Mouse (Mus musculus): ENCODE data around the gene Lcat. TPM values are rescaled to one million over a fixed set of nuclear protein-coding genes. Genes with fewer than 3 reads are reported as not detected.

Lcat gene
- polyA plus RNA-seq, 1 experiment: 2.7 TPM

DNA sequence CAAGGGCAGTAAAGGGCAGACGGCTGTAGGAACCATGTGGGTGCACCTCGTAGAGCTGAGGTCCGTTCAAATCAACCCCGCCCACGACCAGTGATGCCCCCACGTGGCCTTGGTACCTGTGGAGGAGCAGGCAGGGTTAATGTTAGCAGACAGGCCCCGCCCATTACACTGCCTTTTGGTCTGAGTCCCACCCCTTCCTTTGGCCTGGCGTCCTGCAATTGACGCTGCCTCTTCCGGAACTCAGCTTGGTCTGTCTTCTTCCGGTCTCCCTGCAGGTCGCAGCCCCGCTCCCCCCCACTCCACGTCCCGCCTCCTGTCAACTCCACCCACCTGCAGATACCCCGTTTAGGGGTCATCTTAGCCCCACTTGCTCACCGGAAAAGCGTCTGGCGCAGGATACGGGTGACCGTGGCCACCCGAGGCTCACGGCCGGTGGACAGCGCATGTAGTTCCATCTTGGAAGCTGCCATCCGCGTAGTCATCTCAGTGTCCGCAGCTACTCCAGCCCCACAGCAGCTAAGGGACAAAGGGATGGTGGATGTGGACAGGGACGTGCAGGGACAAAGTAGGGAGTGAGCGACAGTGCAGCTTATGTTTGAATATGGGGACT is 6.2 kb downstream of the Lcat start:
- Histone ChIP-seq H3K27me3 (ENCODE audit: control insufficient read depth, insufficient read depth, low read length) (no peaks in the 10 kb centered on the region), H3K27ac (ENCODE audit: insufficient read depth, low read length) (peak overlapping the region; percentile 94), H3K4me1 (ENCODE audit: control insufficient read depth, insufficient read depth, insufficient read length) (peaks cover 3% of the 10 kb centered on the region; the same call in 1 of the 2 replicates), H3K4me3 (ENCODE audit: extremely low read depth, insufficient read depth, insufficient read length) (peak overlapping the region; percentile 93), H3K36me3 (ENCODE audit: control insufficient read depth, insufficient read depth, low read length) (peaks cover 12% of the 10 kb centered on the region)
- TF ChIP-seq POLR2A (IDR thresholded peaks at IDR 0.05; ENCODE audit: low read depth, low read length) (peak; percentile 17), CTCF (IDR thresholded peaks at IDR 0.05; ENCODE audit: extremely low read depth, insufficient read depth, insufficient read length, insufficient replicate concordance) (no peak)
- DNase-seq (ENCODE audit: low read depth in 1 of 2, low spot score in 2 of 2): peak; percentile 42 to 87
- 1% methylated on average over 30 of the region's 30 CpGs for WGBS

DNA sequence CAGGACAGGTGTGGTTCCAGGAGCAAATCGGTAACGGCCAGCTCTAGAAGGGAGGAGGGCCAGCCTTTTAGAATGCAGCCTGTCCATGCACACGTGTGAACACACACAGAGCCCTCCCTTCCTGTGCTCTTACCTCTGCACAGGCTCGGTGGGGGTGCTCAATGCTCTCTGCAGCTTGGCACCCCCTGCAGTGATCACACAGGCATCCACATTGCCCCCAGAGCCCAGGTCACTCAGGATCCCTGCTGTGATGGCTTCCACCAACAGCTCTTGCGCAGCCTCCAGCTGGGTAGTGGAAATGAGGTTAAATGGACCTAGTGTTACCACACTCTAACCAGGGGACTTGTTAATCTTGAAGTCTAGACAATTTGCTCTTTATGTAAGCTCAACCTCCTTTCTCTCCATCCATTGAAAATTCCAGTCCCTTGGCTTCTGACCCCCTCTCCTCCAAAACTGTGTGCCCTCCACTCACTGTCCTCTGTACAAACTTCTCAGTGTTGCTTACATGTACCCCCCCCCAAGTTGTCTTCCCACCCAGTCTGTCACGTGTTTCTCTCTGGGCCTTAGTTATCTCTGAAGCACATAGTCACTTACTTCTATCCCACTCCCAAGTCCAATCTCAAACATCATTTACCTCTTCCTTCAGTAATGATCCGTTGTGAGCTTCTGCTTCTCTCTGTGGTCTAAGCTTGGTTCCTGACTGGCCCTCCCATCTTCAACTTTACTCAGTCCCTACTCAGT is 7.1 kb downstream of the Lcat start:
- no peak overlapping the region for H3K4me3 ChIP-seq (ENCODE audit: extremely low read depth, insufficient read depth, insufficient read length)
- DNase-seq (ENCODE audit: low read depth in 1 of 2, low spot score in 2 of 2): no peak
- TF ChIP-seq CTCF (IDR thresholded peaks at IDR 0.05; ENCODE audit: extremely low read depth, insufficient read depth, insufficient read length, insufficient replicate concordance) (no peak), POLR2A (IDR thresholded peaks at IDR 0.05; ENCODE audit: low read depth, low read length) (no peak)
- no peaks in the 10 kb centered on the region for H3K27me3 ChIP-seq (ENCODE audit: control insufficient read depth, insufficient read depth, low read length)
- H3K27ac ChIP-seq (ENCODE audit: insufficient read depth, low read length): no peak overlapping the region
- peaks cover 3% of the 10 kb centered on the region; the same call in 1 of the 2 replicates for H3K4me1 ChIP-seq (ENCODE audit: control insufficient read depth, insufficient read depth, insufficient read length)
- WGBS: 80% methylated on average over 7 of the region's 7 CpGs
- H3K36me3 ChIP-seq (ENCODE audit: control insufficient read depth, insufficient read depth, low read length): peaks cover 12% of the 10 kb centered on the region

DNA sequence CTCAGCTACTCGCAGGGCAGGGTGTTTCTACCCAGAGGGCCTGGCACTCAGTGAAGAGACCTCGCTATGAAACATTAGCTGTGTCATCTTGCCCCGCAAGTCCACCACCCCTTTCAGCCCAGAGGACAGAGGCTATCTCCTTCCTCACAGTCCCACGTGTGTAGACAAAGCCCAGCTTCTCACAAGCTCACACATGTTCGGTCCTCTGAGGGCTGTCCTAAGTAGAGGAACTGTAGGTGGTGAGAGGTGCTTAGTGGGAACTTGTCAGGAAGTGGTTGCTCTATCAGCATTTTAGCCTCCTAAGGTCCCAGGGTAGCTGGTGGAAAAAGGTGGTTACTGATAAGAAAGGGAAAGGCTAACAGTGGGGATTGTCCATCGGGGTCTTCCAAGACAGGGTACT is 8.1 kb downstream of the Lcat start:
- peaks cover 12% of the 10 kb centered on the region for H3K36me3 ChIP-seq (ENCODE audit: control insufficient read depth, insufficient read depth, low read length)
- H3K4me3 ChIP-seq (ENCODE audit: extremely low read depth, insufficient read depth, insufficient read length): no peak overlapping the region
- H3K27me3 ChIP-seq (ENCODE audit: control insufficient read depth, insufficient read depth, low read length): no peaks in the 10 kb centered on the region
- H3K27ac ChIP-seq (ENCODE audit: insufficient read depth, low read length): no peak overlapping the region
- TF ChIP-seq POLR2A (IDR thresholded peaks at IDR 0.05; ENCODE audit: low read depth, low read length) (no peak), CTCF (IDR thresholded peaks at IDR 0.05; ENCODE audit: extremely low read depth, insufficient read depth, insufficient read length, insufficient replicate concordance) (no peak)
- peaks cover 3% of the 10 kb centered on the region; the same call in 1 of the 2 replicates for H3K4me1 ChIP-seq (ENCODE audit: control insufficient read depth, insufficient read depth, insufficient read length)
- DNase-seq (ENCODE audit: low read depth in 1 of 2, low spot score in 2 of 2): no peak
- 51% methylated on average over 6 of the region's 6 CpGs for WGBS

DNA sequence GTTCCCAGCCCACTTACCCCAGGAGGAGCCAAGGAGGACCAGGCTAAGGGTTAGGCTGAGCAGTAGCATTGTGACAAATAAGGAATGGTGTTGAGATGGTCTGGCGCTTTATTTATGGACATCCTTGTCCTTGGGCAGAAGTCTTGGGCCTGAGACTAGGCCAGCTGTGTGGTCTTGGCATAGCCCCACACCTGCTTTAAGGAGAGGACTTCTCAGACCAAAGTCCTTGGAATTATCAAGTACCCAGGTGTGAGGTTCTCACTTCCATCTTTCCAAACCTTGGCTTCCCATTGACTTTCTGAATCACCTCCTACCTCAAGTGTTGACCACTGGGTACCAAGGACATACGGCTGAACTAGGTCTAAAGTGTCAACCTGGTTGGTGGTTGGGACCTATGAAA is 9.4 kb downstream of the Lcat start, which contains the start of gene Ctrl:
Gene Ctrl, minus strand, starts transcription at position 101 of the 400 bp plus-strand sequence.
- WGBS: 88% methylated on average over 2 of the region's 2 CpGs
- no peak for TF ChIP-seq POLR2A (IDR thresholded peaks at IDR 0.05; ENCODE audit: low read depth, low read length)
- TF ChIP-seq CTCF (IDR thresholded peaks at IDR 0.05; ENCODE audit: extremely low read depth, insufficient read depth, insufficient read length, insufficient replicate concordance): no peak
- Histone ChIP-seq H3K27ac (ENCODE audit: insufficient read depth, low read length) (no peak within 1 kb of the TSS), H3K4me3 (ENCODE audit: extremely low read depth, insufficient read depth, insufficient read length) (no peak within 1 kb of the TSS), H3K4me1 (ENCODE audit: control insufficient read depth, insufficient read depth, insufficient read length) (peaks cover 3% of the 10 kb centered on the region; the same call in 1 of the 2 replicates), H3K27me3 (ENCODE audit: control insufficient read depth, insufficient read depth, low read length) (no peaks in the 10 kb centered on the region), H3K36me3 (ENCODE audit: control insufficient read depth, insufficient read depth, low read length) (peaks cover 15% of the 10 kb centered on the region)
- no peak for DNase-seq (ENCODE audit: low read depth in 1 of 2, low spot score in 2 of 2)

DNA sequence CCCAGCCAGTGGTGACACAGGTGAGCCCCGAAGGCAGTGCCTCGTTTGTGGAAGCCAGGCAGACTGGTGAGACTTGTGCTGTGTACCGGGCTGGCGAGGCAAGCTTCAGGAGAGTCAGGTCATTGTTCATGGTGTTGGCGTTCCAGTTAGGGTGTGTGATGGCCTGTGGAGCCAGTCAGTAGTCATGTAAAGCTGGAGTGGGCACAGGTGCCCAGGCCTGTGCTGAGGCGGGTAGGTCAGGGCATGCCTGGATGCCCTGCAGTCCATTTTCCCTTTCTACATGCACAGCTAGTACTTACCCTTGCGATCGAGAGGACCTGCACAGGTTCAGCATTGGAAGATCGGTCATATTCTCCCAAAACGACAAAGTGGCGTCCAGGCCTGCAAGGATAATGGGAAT is 10.7 kb downstream of the Lcat start:
- peaks cover 3% of the 10 kb centered on the region; the same call in 1 of the 2 replicates for H3K4me1 ChIP-seq (ENCODE audit: control insufficient read depth, insufficient read depth, insufficient read length)
- H3K27ac ChIP-seq (ENCODE audit: insufficient read depth, low read length): no peak overlapping the region
- no peak overlapping the region for H3K4me3 ChIP-seq (ENCODE audit: extremely low read depth, insufficient read depth, insufficient read length)
- peaks cover 15% of the 10 kb centered on the region for H3K36me3 ChIP-seq (ENCODE audit: control insufficient read depth, insufficient read depth, low read length)
- TF ChIP-seq CTCF (IDR thresholded peaks at IDR 0.05; ENCODE audit: extremely low read depth, insufficient read depth, insufficient read length, insufficient replicate concordance): no peak
- no peak for TF ChIP-seq POLR2A (IDR thresholded peaks at IDR 0.05; ENCODE audit: low read depth, low read length)
- no peaks in the 10 kb centered on the region for H3K27me3 ChIP-seq (ENCODE audit: control insufficient read depth, insufficient read depth, low read length)
- 94% methylated on average over 11 of the region's 11 CpGs for WGBS
- DNase-seq (ENCODE audit: low read depth in 1 of 2, low spot score in 2 of 2): no peak

DNA sequence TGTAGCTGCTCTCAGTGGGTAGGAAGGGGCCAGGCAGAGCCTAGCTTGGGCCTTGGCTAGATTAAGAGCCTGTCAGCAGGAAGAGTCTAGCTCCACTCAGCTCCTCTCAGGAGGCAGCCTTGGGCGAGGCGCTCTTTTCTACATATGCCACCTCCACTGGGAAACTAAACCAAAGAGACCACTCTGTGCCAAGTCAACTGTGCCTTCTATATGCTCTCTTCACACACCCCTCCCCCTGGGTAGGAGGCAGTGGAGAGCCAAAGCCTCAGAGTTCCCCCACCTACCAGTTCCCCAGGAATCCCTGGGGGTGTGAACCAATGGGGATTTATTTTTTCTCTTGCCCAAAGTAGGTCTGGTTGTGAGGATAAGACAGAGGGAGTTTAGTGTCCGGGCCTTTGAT is 11.9 kb downstream of the Lcat start:
- Histone ChIP-seq H3K4me1 (ENCODE audit: control insufficient read depth, insufficient read depth, insufficient read length) (no peaks in the 10 kb centered on the region), H3K36me3 (ENCODE audit: control insufficient read depth, insufficient read depth, low read length) (peaks cover 16% of the 10 kb centered on the region)
- 93% methylated on average over 3 of the region's 3 CpGs for WGBS

More for the DNA sequence above, 11.9 kb downstream of the Lcat start:
- Histone ChIP-seq H3K4me3 (ENCODE audit: extremely low read depth, insufficient read depth, insufficient read length) (no peak overlapping the region), H3K27ac (ENCODE audit: insufficient read depth, low read length) (no peak overlapping the region), H3K27me3 (ENCODE audit: control insufficient read depth, insufficient read depth, low read length) (no peaks in the 10 kb centered on the region)
- DNase-seq (ENCODE audit: low read depth in 1 of 2, low spot score in 2 of 2): no peak
- TF ChIP-seq CTCF (IDR thresholded peaks at IDR 0.05; ENCODE audit: extremely low read depth, insufficient read depth, insufficient read length, insufficient replicate concordance): no peak
- TF ChIP-seq POLR2A (IDR thresholded peaks at IDR 0.05; ENCODE audit: low read depth, low read length): no peak
